Mouse (Mus musculus) spleen, postnatal 4 days (tissue): ENCODE data around the gene Slc44a5.

ENCODE experiments used
- DNase-seq, 2 experiments: peaks; one replicate each; pipeline ENCODE4 v3.0.0; 2022; ENCODE audit warnings: low spot score in 2 of 2

Gene Slc44a5

DNA sequence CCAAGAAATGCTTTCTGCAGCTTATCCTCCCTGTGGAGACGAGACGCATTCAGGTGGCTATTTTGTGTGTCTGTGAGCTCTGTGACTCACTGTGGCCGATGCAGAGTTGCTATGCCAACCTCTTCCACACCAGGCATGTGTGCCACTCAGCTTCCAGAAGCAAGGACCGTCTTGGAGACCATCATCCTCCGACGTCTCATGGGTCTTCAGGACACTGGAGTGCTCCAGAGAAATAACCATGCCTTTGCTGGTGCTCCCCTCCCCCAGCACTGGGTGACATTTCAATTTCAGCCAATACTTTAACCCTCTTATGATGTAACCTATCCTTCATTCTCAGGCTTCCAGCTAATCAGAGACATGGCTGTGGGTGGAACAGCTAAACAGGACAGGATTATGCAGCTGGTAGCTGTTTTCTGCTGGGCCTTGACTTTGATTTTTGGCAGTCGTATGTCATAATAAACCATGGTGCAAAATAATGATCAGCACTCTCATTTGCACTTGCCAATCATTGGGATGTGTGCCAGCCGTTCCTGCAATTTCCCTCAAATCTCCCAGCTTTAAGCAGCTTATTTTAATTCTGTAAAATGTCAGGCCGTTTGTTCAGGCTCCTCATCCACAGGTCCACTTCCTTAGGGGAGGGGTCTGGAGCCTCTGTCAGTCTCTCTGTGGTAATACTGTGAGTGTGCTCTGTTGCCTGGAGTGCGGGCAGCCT lies 198.8 kb downstream of the Slc44a5 start:
- no peak for DNase-seq

- DNase-seq: no peak
These were observed 199.3 kb downstream of the Slc44a5 start for GRCm38 (mm10) chr3:154172593-154172965.

GRCm38 (mm10) chr3:154173556-154173955 lies 200.3 kb downstream of the Slc44a5 start:
- no peak for DNase-seq

GRCm38 (mm10) chr3:154174031-154174430 lies 200.8 kb downstream of the Slc44a5 start:
- no peak for DNase-seq

GRCm38 (mm10) chr3:154174766-154175165 lies 201.5 kb downstream of the Slc44a5 start:
- DNase-seq: no peak

- DNase-seq: peak in 1 of 2 experiments; percentile 54
These were observed 204.5 kb downstream of the Slc44a5 start for GRCm38 (mm10) chr3:154177665-154178305.

- DNase-seq: peak in 1 of 2 experiments; percentile 32
These were observed 206.2 kb downstream of the Slc44a5 start for GRCm38 (mm10) chr3:154179423-154179920.

- DNase-seq: no peak
These were observed 209.8 kb downstream of the Slc44a5 start for GRCm38 (mm10) chr3:154182987-154183386.

GRCm38 (mm10) chr3:154183957-154184356 lies 210.7 kb downstream of the Slc44a5 start:
- no peak for DNase-seq

DNA sequence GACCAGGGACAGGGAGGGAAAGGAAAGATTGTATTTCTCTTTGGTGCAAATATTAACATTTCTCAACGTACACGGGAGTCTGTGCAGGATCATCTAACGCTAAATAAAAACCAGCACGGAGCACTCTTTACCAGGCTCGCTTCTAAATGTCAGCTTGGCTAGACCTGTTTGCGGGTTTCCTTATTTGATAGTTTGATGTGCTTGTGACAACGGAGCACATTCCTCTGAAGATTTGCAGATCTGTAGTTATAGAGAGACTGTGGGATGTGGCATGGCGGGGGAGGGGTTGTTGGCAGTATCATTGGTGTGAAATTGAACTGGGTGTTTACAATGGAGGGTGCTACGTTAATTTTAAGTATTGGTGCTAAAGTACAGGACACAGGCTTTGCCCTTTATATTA lies 215.4 kb downstream of the Slc44a5 start:
- DNase-seq: no peak

- DNase-seq: no peak
These were observed 219.2 kb downstream of the Slc44a5 start for GRCm38 (mm10) chr3:154192328-154193030.

DNA sequence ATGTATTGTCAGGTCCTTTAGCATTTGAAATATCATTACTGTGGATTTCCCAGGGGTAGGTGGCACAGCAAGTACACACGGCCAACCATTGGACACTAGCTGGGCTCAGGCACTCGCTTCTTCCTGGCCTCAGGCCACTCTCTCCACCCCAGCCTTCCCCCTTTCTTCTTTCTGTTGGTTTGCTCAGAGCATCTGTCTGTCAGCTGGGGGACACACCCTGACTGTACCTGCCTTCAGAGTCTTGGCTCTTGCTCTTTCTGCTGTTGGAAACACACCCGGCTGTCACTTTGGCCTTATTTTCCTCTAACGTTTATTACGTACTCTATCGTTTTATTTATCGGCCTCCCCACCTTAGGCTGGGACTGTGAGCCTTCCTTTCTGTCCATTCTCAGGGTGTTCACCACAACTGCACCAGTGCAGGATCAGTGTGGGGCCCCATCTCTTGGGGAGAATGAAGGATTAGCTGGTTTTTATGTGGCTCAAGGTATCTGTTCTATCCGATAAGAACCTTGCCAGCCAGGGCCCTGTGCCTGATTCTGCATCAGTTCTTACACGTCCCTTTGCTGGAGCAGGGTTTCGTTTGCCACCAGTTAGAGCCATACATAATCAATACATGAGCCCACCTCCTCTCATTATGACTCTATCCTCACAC lies 220.1 kb downstream of the Slc44a5 start:
- DNase-seq: no peak

DNA sequence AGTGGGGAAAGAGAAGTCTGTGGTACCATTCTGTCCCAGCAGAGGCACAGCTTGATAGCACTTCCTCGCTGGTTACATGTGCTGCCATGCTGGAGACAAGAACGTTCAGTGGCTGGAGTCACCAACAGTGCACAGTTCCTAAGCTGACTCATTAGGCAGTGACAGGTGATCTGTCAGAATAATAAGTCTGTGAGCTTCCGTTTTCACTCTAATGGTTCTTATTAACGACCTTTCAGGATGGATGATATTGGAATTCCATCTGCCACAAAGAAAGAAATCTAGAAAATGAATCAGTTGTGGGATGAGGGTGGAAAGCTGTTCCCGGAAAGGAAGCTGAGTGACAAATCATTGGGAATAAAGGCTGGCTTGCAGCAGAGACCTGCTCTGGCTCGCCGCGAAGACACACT lies 227.2 kb downstream of the Slc44a5 start:
- no peak for DNase-seq

DNA sequence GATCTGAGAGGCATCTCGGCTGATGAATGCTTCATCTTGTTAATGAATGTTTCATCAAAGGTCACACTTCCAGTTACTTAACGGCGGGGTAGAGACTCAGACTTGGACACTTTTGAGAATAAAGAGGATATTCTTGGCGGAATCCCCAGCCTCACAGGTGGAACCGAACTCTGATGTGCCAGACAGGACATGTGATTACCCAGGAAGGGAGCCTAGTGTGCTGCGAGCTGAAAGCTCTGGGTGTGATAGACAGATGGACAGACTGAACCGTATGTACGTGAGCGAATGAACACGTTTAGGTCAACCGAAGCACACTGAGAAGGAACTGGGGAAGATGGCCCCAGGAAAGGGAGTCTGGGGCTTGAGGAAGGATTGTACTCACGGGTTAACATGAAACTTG lies 228.6 kb downstream of the Slc44a5 start:
- DNase-seq: no peak

DNA sequence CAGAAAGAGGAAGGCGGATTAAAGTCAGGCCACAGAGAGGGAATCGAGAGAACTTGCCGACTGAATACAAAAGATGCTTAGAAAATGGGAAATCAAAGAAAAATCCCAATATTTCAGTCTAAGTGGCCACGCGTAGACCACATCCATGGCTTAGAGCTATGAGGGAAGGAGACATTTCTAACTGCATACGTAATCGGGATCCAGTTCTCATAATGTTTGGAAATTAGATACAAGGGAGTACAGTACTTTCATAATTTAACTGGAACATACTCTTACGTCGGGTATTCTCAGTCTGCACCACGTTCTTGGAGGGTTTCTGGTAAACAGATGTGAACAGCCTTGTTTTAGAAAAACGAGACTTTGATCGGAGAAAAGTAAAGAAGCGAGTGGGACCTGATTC lies 229.1 kb downstream of the Slc44a5 start:
- DNase-seq: no peak

GRCm38 (mm10) chr3:154208479-154208878 lies 235.2 kb downstream of the Slc44a5 start:
- DNase-seq: no peak

GRCm38 (mm10) chr3:154209201-154209754 lies 236.0 kb downstream of the Slc44a5 start:
- DNase-seq: no peak

- no peak for DNase-seq
These were observed 236.7 kb downstream of the Slc44a5 start for GRCm38 (mm10) chr3:154209776-154210430.

DNA sequence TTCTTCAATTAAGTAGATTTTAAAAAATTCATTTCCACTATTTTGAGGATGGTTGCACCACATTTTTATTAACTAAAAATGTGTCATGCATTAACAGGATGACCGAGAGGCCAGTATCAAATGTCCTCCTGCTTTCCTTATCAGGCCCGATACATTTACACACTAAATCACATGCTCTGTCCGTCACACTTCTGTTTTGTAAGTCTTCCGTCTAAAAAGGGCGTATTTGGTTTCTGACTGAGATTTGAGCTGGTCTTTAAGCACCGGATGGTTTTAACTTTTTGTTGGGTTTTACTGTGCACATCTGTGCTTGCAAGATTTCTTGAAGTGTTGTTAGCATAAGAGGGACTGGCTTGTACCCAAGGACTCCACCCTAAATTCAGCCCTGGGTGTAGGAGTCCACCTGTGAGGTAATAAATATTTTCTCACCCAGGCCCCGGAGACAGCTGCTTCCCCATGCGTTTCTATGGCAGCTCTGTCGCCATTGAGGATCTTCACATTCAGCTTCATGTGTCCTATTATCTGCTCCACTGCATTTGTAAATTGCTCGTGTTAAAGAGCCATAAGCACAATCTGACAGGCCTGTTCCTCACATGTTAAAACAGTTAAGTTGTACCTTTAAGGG lies 237.3 kb downstream of the Slc44a5 start:
- no peak for DNase-seq

GRCm38 (mm10) chr3:154212551-154212950 lies 239.3 kb downstream of the Slc44a5 start:
- no peak for DNase-seq

DNA sequence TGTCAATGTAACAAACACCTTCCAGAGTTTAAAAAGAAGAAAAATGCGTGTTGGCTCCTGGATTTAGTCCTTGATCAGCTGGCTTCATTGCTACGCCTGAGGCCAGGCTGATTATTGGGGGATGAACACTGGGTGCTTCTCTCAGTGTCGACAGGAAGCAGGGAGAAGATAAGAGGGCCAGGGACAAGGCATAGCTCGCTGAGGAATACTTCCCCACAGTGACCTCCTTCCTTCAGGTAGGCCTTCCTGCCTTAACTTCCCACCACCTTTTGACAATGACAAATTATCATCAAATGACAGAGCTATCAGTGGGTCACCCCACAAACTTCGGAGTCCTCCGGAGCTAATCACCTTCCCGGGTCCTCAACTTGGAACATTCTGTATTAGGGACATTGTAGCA lies 242.1 kb downstream of the Slc44a5 start:
- DNase-seq: no peak
